Mouse (Mus musculus) liver, adult (tissue): ENCODE results near the gene Scnm1.
A peak's percentile ranks its signal among the peaks of the same experiment; 100 is the strongest.

Experiments
- GATA4 ChIP-seq: IDR thresholded peaks from 2 replicates; pipeline ENCODE4 v1.6.1; 2014; ENCODE audit warnings: mild to moderate bottlenecking, low read length; ENCODE audit not compliant: insufficient replicate concordance

Gene Scnm1

GRCm38 (mm10) chr3:95130081-95130480 lies 3.7 kb downstream of the Scnm1 start:
- TF ChIP-seq GATA4 = no peak

- no peak for TF ChIP-seq GATA4
These were observed 4.6 kb downstream of the Scnm1 start for GRCm38 (mm10) chr3:95129226-95129651.

GRCm38 (mm10) chr3:95124972-95125371 lies 8.8 kb downstream of the Scnm1 start:
- TF ChIP-seq GATA4 = no peak

- no peak for TF ChIP-seq GATA4
These were observed 9.6 kb downstream of the Scnm1 start, which contains the start of gene Tmod4 for GRCm38 (mm10) chr3:95124246-95124645. Gene Tmod4 (plus strand): TSS chr3:95124476.

- peak; percentile 55; the same call in 1 of the 2 replicates for TF ChIP-seq GATA4
These were observed 12.2 kb downstream of the Scnm1 start for GRCm38 (mm10) chr3:95121580-95121979.

GRCm38 (mm10) chr3:95117751-95118150 lies 16.1 kb downstream of the Scnm1 start:
- no peak for TF ChIP-seq GATA4

- no peak for TF ChIP-seq GATA4
These were observed 21.1 kb downstream of the Scnm1 start for GRCm38 (mm10) chr3:95112760-95113159.

- TF ChIP-seq GATA4 = peak; percentile 3; the same call in 1 of the 2 replicates
These were observed 22.7 kb downstream of the Scnm1 start, which contains the start of gene Vps72 for GRCm38 (mm10) chr3:95110911-95111726. Gene Vps72 (plus strand): TSS chr3:95111022.

GRCm38 (mm10) chr3:95107898-95108297 lies 25.9 kb downstream of the Scnm1 start:
- TF ChIP-seq GATA4 = no peak

GRCm38 (mm10) chr3:95106338-95107117 lies 27.3 kb downstream of the Scnm1 start, which contains the start of gene Pip5k1a:
Gene Pip5k1a (minus strand): TSS chr3:95106930.
- TF ChIP-seq GATA4 = peak; percentile 86; the same call in 1 of the 2 replicates

- no peak for TF ChIP-seq GATA4
These were observed 28.0 kb downstream of the Scnm1 start for GRCm38 (mm10) chr3:95105586-95106337.

GRCm38 (mm10) chr3:95105121-95105520 lies 28.7 kb downstream of the Scnm1 start:
- no peak for TF ChIP-seq GATA4

GRCm38 (mm10) chr3:95100854-95101253 lies 33.0 kb downstream of the Scnm1 start:
- TF ChIP-seq GATA4 = no peak

GRCm38 (mm10) chr3:95088071-95088470 lies 45.7 kb downstream of the Scnm1 start:
- no peak for TF ChIP-seq GATA4
